Mouse (Mus musculus) heart, embryonic 15.5 days (tissue): ENCODE measurements around the gene Smyd2. TPM values are rescaled to one million over a fixed set of nuclear protein-coding genes. Genes with fewer than 3 reads are reported as not detected.

ENCODE experiments used
- ATAC-seq: fragments of 200-750 bp; cut with Nextera tagmentation; replicated peaks from 2 replicates; pipeline ENCODE4 v1.8.0; 2017; ENCODE audit warnings: low read depth, moderate TSS enrichment; ENCODE audit not compliant: insufficient number of reproducible peaks, insufficient read depth, low FRiP score
- H3K27ac ChIP-seq: fragments of 300-500 bp; sonication (generic); 2 replicates; pipeline ENCODE4 v1.5.1; 2015; ENCODE audit warnings: mild to moderate bottlenecking, inconsistent platforms
- H3K27me3 ChIP-seq: fragments of 300-500 bp; sonication (generic); 2 replicates; pipeline ENCODE4 v1.6.1; 2015; ENCODE audit warnings: inconsistent platforms
- H3K36me3 ChIP-seq: fragments of 300-500 bp; sonication (generic); 2 replicates; pipeline ENCODE4 v1.6.1; 2015; ENCODE audit warnings: mild to moderate bottlenecking, inconsistent platforms
- H3K4me1 ChIP-seq: fragments of 300-500 bp; sonication (generic); replicated peaks from 2 replicates; pipeline ENCODE4 v1.6.1; 2015; ENCODE audit warnings: inconsistent platforms
- H3K4me2 ChIP-seq: fragments of 300-500 bp; sonication (generic); 2 replicates; pipeline ENCODE4 v1.6.1; 2015; ENCODE audit warnings: inconsistent platforms, mild to moderate bottlenecking, moderate library complexity
- H3K4me3 ChIP-seq: fragments of 300-500 bp; sonication (generic); 2 replicates; pipeline ENCODE4 v1.5.1; 2015; ENCODE audit warnings: mild to moderate bottlenecking, inconsistent platforms
- H3K9ac ChIP-seq: fragments of 300-500 bp; sonication (generic); 2 replicates; pipeline ENCODE4 v1.6.1; 2015; ENCODE audit warnings: mild to moderate bottlenecking, inconsistent platforms
- H3K9me3 ChIP-seq: fragments of 300-500 bp; sonication (generic); replicated peaks from 2 replicates; pipeline ENCODE4 v1.6.1; 2016; ENCODE audit warnings: inconsistent platforms
- WGBS: fragments of 180-500 bp; shearing (Covaris S2); methylation state at CpG from one replicate; pipeline ENCODE4 v1.1.7; 2015; ENCODE audit warnings: mixed read lengths; 5-methylcytosine and 5-hydroxymethylcytosine counted together
- polyA plus RNA-seq: library from polyadenylated mRNA; unstranded; fragments of >200 nt; fragmentation: Nextera tagmentation; extraction: Ambion mirVana; gene quantifications from 2 replicates; pipeline ENCODE4 v1.2.1, GENCODE M21; 2015

The Smyd2 gene
- polyA plus RNA-seq, 1 experiment from 2014 or later = 208 TPM

GRCm38 (mm10) chr1:189860112-189860941, 61.8 kb downstream of the Smyd2 start:
- peak; percentile 36; the same call in 1 of the 2 replicates for ATAC-seq

GRCm38 (mm10) chr1:189858377-189858776, 63.8 kb downstream of the Smyd2 start:
- H3K36me3 ChIP-seq = peaks cover 35% of the 10 kb centered on the region
- peaks cover 12% of the 10 kb centered on the region; the same call in 1 of the 2 replicates for H3K4me1 ChIP-seq
- H3K9ac ChIP-seq = no peak overlapping the region
- H3K4me3 ChIP-seq = no peak overlapping the region
- no peaks in the 10 kb centered on the region for H3K9me3 ChIP-seq
- ATAC-seq = no peak
- no peaks in the 10 kb centered on the region for H3K27me3 ChIP-seq
- H3K27ac ChIP-seq = no peak overlapping the region
- 87% methylated on average over 6 of the region's 6 CpGs for WGBS
- H3K4me2 ChIP-seq = no peak overlapping the region

More at GRCm38 (mm10) chr1:189860112-189860941, 61.8 kb downstream of the Smyd2 start:
- Histone ChIP-seq H3K36me3 (peaks cover 38% of the 10 kb centered on the region), H3K4me2 (no peak overlapping the region), H3K4me1 (peaks cover 17% of the 10 kb centered on the region; the same call in 1 of the 2 replicates), H3K9ac (no peak overlapping the region), H3K9me3 (no peaks in the 10 kb centered on the region), H3K27ac (peak overlapping the region; percentile 44), H3K27me3 (no peaks in the 10 kb centered on the region), H3K4me3 (no peak overlapping the region)
- 76% methylated on average over 17 of the region's 17 CpGs for WGBS

- Histone ChIP-seq H3K27me3 (no peaks in the 10 kb centered on the region), H3K4me1 (peaks cover 5% of the 10 kb centered on the region; the same call in 1 of the 2 replicates), H3K27ac (no peak overlapping the region; the same call in 1 of the 2 replicates), H3K4me2 (no peak overlapping the region), H3K9me3 (no peaks in the 10 kb centered on the region), H3K4me3 (no peak overlapping the region), H3K36me3 (peaks cover 39% of the 10 kb centered on the region), H3K9ac (no peak overlapping the region)
- 92% methylated on average over 5 of the region's 5 CpGs for WGBS
- no peak for ATAC-seq
These were observed 66.4 kb downstream of the Smyd2 start for GRCm38 (mm10) chr1:189855739-189856138.

- Histone ChIP-seq H3K4me3 (no peak overlapping the region), H3K4me2 (no peak overlapping the region), H3K36me3 (peaks cover 42% of the 10 kb centered on the region), H3K9ac (no peak overlapping the region), H3K27me3 (no peaks in the 10 kb centered on the region), H3K4me1 (peaks cover 4% of the 10 kb centered on the region; the same call in 1 of the 2 replicates), H3K9me3 (no peaks in the 10 kb centered on the region), H3K27ac (no peak overlapping the region)
- ATAC-seq = no peak
- 83% methylated on average over 13 of the region's 13 CpGs for WGBS
These were observed 67.5 kb downstream of the Smyd2 start for GRCm38 (mm10) chr1:189854646-189855045.

GRCm38 (mm10) chr1:189852456-189852855, 69.7 kb downstream of the Smyd2 start:
- Histone ChIP-seq H3K27me3 (no peaks in the 10 kb centered on the region), H3K4me1 (peaks cover 11% of the 10 kb centered on the region), H3K36me3 (peaks cover 46% of the 10 kb centered on the region), H3K27ac (no peak overlapping the region), H3K4me3 (no peak overlapping the region), H3K9ac (no peak overlapping the region), H3K4me2 (no peak overlapping the region), H3K9me3 (no peaks in the 10 kb centered on the region)
- WGBS = 71% methylated on average over 7 of the region's 7 CpGs
- no peak for ATAC-seq

- ATAC-seq = no peak
- Histone ChIP-seq H3K4me3 (no peak overlapping the region), H3K27me3 (no peaks in the 10 kb centered on the region), H3K4me2 (no peak overlapping the region), H3K27ac (no peak overlapping the region), H3K9ac (no peak overlapping the region), H3K9me3 (no peaks in the 10 kb centered on the region), H3K4me1 (peaks cover 11% of the 10 kb centered on the region), H3K36me3 (peaks cover 46% of the 10 kb centered on the region)
- 85% methylated on average over 5 of the region's 5 CpGs for WGBS
These were observed 70.1 kb downstream of the Smyd2 start for GRCm38 (mm10) chr1:189852051-189852450.

GRCm38 (mm10) chr1:189849550-189849949, 72.6 kb downstream of the Smyd2 start:
- peak overlapping the region; percentile 21; the same call in 1 of the 2 replicates for H3K27ac ChIP-seq
- H3K4me3 ChIP-seq = no peak overlapping the region
- H3K36me3 ChIP-seq = peaks cover 47% of the 10 kb centered on the region
- H3K4me2 ChIP-seq = no peak overlapping the region
- WGBS = 61% methylated on average over 11 of the region's 11 CpGs
- H3K9ac ChIP-seq = no peak overlapping the region
- no peaks in the 10 kb centered on the region for H3K27me3 ChIP-seq
- no peak for ATAC-seq
- H3K4me1 ChIP-seq = peaks cover 11% of the 10 kb centered on the region
- H3K9me3 ChIP-seq = no peaks in the 10 kb centered on the region

- Histone ChIP-seq H3K9me3 (no peaks in the 10 kb centered on the region), H3K4me3 (no peak overlapping the region), H3K27ac (no peak overlapping the region), H3K36me3 (peaks cover 59% of the 10 kb centered on the region), H3K4me1 (peaks cover 11% of the 10 kb centered on the region), H3K9ac (no peak overlapping the region), H3K4me2 (no peak overlapping the region), H3K27me3 (no peaks in the 10 kb centered on the region)
- ATAC-seq = no peak
- WGBS = 90% methylated on average over 2 of the region's 2 CpGs
These were observed 75.8 kb downstream of the Smyd2 start for GRCm38 (mm10) chr1:189846319-189846718.

- no peak overlapping the region for H3K4me2 ChIP-seq
- no peaks in the 10 kb centered on the region for H3K9me3 ChIP-seq
- H3K36me3 ChIP-seq = peaks cover 9% of the 10 kb centered on the region; the same call in 1 of the 2 replicates
- 82% methylated on average over 13 of the region's 13 CpGs for WGBS
- no peak for ATAC-seq
- H3K27me3 ChIP-seq = no peaks in the 10 kb centered on the region
- no peak overlapping the region for H3K27ac ChIP-seq
- H3K4me1 ChIP-seq = peaks cover 9% of the 10 kb centered on the region
- no peak overlapping the region for H3K9ac ChIP-seq
- no peak overlapping the region for H3K4me3 ChIP-seq
These were observed 88.0 kb downstream of the Smyd2 start for GRCm38 (mm10) chr1:189834166-189834565.

- Histone ChIP-seq H3K4me2 (no peak overlapping the region), H3K4me3 (no peak overlapping the region), H3K36me3 (peaks cover 9% of the 10 kb centered on the region; the same call in 1 of the 2 replicates), H3K9me3 (no peaks in the 10 kb centered on the region), H3K27ac (no peak overlapping the region), H3K4me1 (peaks cover 9% of the 10 kb centered on the region), H3K9ac (no peak overlapping the region), H3K27me3 (no peaks in the 10 kb centered on the region)
- WGBS = 80% methylated on average over 7 of the region's 7 CpGs
- no peak for ATAC-seq
These were observed 88.8 kb downstream of the Smyd2 start for GRCm38 (mm10) chr1:189833351-189833750.

GRCm38 (mm10) chr1:189830797-189831232, 91.3 kb downstream of the Smyd2 start:
- H3K4me1 ChIP-seq = peaks cover 9% of the 10 kb centered on the region
- ATAC-seq = peak; percentile 50
- peak overlapping the region; percentile 10; the same call in 1 of the 2 replicates for H3K27ac ChIP-seq
- H3K27me3 ChIP-seq = no peaks in the 10 kb centered on the region
- H3K9ac ChIP-seq = no peak overlapping the region
- WGBS = 26% methylated on average over 12 of the region's 12 CpGs
- H3K9me3 ChIP-seq = no peaks in the 10 kb centered on the region
- H3K4me3 ChIP-seq = no peak overlapping the region
- peaks cover 26% of the 10 kb centered on the region for H3K36me3 ChIP-seq
- H3K4me2 ChIP-seq = no peak overlapping the region
